Mouse (Mus musculus) limb, embryonic 10.5 days (tissue): ENCODE results near the gene Ptgdr2. TPM values are rescaled to one million over a fixed set of nuclear protein-coding genes. Genes with fewer than 3 reads are reported as not detected.

Experiments
- DNase-seq: peaks from one replicate; pipeline ENCODE4 v3.0.0-alpha.2; 2017; ENCODE audit warnings: low spot score
- H3K27ac ChIP-seq: fragments of 300-500 bp; sonication (generic); 2 replicates; pipeline ENCODE4 v1.5.1; 2016; ENCODE audit warnings: mild to moderate bottlenecking
- H3K27me3 ChIP-seq: fragments of 300-500 bp; sonication (generic); 2 replicates; pipeline ENCODE4 v1.6.1; 2016; ENCODE audit warnings: low read depth, mild to moderate bottlenecking; ENCODE audit not compliant: poor library complexity, severe bottlenecking
- H3K36me3 ChIP-seq: fragments of 300-500 bp; sonication (generic); 2 replicates; pipeline ENCODE4 v1.6.1; 2016; ENCODE audit warnings: mild to moderate bottlenecking, moderate library complexity
- H3K4me1 ChIP-seq: fragments of 300-500 bp; sonication (generic); 2 replicates; pipeline ENCODE4 v1.6.1; 2016
- H3K4me3 ChIP-seq: fragments of 300-500 bp; sonication (generic); 2 replicates; pipeline ENCODE4 v1.5.1; 2016; ENCODE audit warnings: mild to moderate bottlenecking, moderate library complexity
- H3K9me3 ChIP-seq: fragments of 300-500 bp; sonication (generic); replicated peaks from 2 replicates; pipeline ENCODE4 v1.6.1; 2016; ENCODE audit warnings: mild to moderate bottlenecking
- WGBS: fragments of 180-500 bp; shearing (Covaris S2); methylation state at CpG from one replicate; pipeline ENCODE4 v1.1.7; 2016; 5-methylcytosine and 5-hydroxymethylcytosine counted together
- polyA plus RNA-seq: library from polyadenylated mRNA; unstranded; fragments of >200 nt; fragmentation: Nextera tagmentation; extraction: Ambion mirVana; gene quantifications from 2 replicates; pipeline ENCODE4 v1.2.1, GENCODE M21; 2016

Gene Ptgdr2
- polyA plus RNA-seq, 1 experiment from 2014 or later: 0.08 TPM

GRCm38 (mm10) chr19:10968578-10968977 is 31.6 kb downstream of the Ptgdr2 start:
- WGBS: 93% methylated on average over 7 of the region's 7 CpGs
- no peaks in the 10 kb centered on the region for H3K27me3 ChIP-seq

GRCm38 (mm10) chr19:10970457-10970856 is 33.5 kb downstream of the Ptgdr2 start:
- Histone ChIP-seq H3K36me3 (no peaks in the 10 kb centered on the region), H3K4me3 (no peak overlapping the region), H3K9me3 (no peaks in the 10 kb centered on the region), H3K27ac (no peak overlapping the region), H3K4me1 (peaks cover 14% of the 10 kb centered on the region; the same call in 1 of the 2 replicates), H3K27me3 (no peaks in the 10 kb centered on the region)
- 86% methylated on average over 3 of the region's 3 CpGs for WGBS
- DNase-seq: no peak

More at GRCm38 (mm10) chr19:10968578-10968977, 31.6 kb downstream of the Ptgdr2 start:
- Histone ChIP-seq H3K4me1 (peaks cover 5% of the 10 kb centered on the region; the same call in 1 of the 2 replicates), H3K9me3 (no peaks in the 10 kb centered on the region), H3K27ac (no peak overlapping the region), H3K4me3 (no peak overlapping the region), H3K36me3 (no peaks in the 10 kb centered on the region)
- DNase-seq: no peak

GRCm38 (mm10) chr19:10972660-10973059 is 35.7 kb downstream of the Ptgdr2 start:
- no peak overlapping the region for H3K4me3 ChIP-seq
- H3K4me1 ChIP-seq: peaks cover 14% of the 10 kb centered on the region; the same call in 1 of the 2 replicates
- H3K9me3 ChIP-seq: no peaks in the 10 kb centered on the region
- DNase-seq: no peak
- H3K27ac ChIP-seq: no peak overlapping the region
- 72% methylated on average over 3 of the region's 3 CpGs for WGBS
- H3K27me3 ChIP-seq: no peaks in the 10 kb centered on the region
- H3K36me3 ChIP-seq: no peaks in the 10 kb centered on the region

- H3K4me3 ChIP-seq: no peak overlapping the region
- H3K27ac ChIP-seq: no peak overlapping the region
- no peak for DNase-seq
- no peaks in the 10 kb centered on the region for H3K9me3 ChIP-seq
- H3K36me3 ChIP-seq: no peaks in the 10 kb centered on the region
- 27% methylated on average over 2 of the region's 2 CpGs for WGBS
- peaks cover 14% of the 10 kb centered on the region; the same call in 1 of the 2 replicates for H3K4me1 ChIP-seq
- no peaks in the 10 kb centered on the region for H3K27me3 ChIP-seq
Observed at GRCm38 (mm10) chr19:10973187-10973586, 36.2 kb downstream of the Ptgdr2 start.

- Histone ChIP-seq H3K27ac (no peak within 1 kb of the TSS), H3K4me3 (no peak within 1 kb of the TSS), H3K9me3 (no peaks in the 10 kb centered on the region), H3K36me3 (no peaks in the 10 kb centered on the region), H3K4me1 (peaks cover 14% of the 10 kb centered on the region; the same call in 1 of the 2 replicates), H3K27me3 (no peaks in the 10 kb centered on the region)
- DNase-seq: no peak
- 43% methylated on average over 4 of the region's 4 CpGs for whole genome bisulfite sequencing
Observed at GRCm38 (mm10) chr19:10974238-10974865, 37.4 kb downstream of the Ptgdr2 start, which contains the start of gene Ms4a10. Gene Ms4a10 (minus strand): TSS chr19:10974670.

- Histone ChIP-seq H3K4me3 (no peak overlapping the region), H3K9me3 (no peaks in the 10 kb centered on the region), H3K36me3 (no peaks in the 10 kb centered on the region), H3K4me1 (peaks cover 21% of the 10 kb centered on the region; the same call in 1 of the 2 replicates), H3K27me3 (no peaks in the 10 kb centered on the region), H3K27ac (no peak overlapping the region)
- DNase-seq: no peak
- 87% methylated on average over 2 of the region's 2 CpGs for WGBS
Observed at GRCm38 (mm10) chr19:10975187-10975586, 38.2 kb downstream of the Ptgdr2 start.

- Histone ChIP-seq H3K4me1 (peaks cover 21% of the 10 kb centered on the region; the same call in 1 of the 2 replicates), H3K27ac (no peak overlapping the region), H3K27me3 (no peaks in the 10 kb centered on the region), H3K36me3 (no peaks in the 10 kb centered on the region), H3K9me3 (no peaks in the 10 kb centered on the region), H3K4me3 (no peak overlapping the region)
- WGBS: 61% methylated on average over 4 of the region's 4 CpGs
- no peak for DNase-seq
Observed at GRCm38 (mm10) chr19:10976318-10976717, 39.4 kb downstream of the Ptgdr2 start.

- no peaks in the 10 kb centered on the region for H3K27me3 ChIP-seq
- H3K36me3 ChIP-seq: no peaks in the 10 kb centered on the region
- no peaks in the 10 kb centered on the region for H3K9me3 ChIP-seq
- H3K4me1 ChIP-seq: peaks cover 12% of the 10 kb centered on the region
- no peak overlapping the region for H3K4me3 ChIP-seq
- H3K27ac ChIP-seq: no peak overlapping the region
- 12% methylated on average over 18 of the region's 18 CpGs for WGBS
- peak; percentile 77 for DNase-seq
Observed at GRCm38 (mm10) chr19:10979184-10980168, 42.5 kb downstream of the Ptgdr2 start.

- 91% methylated on average over 5 of the region's 5 CpGs for WGBS
- DNase-seq: no peak
- Histone ChIP-seq H3K27ac (no peak overlapping the region), H3K4me3 (no peak overlapping the region), H3K4me1 (peaks cover 9% of the 10 kb centered on the region), H3K36me3 (no peaks in the 10 kb centered on the region), H3K27me3 (no peaks in the 10 kb centered on the region), H3K9me3 (no peaks in the 10 kb centered on the region)
Observed at GRCm38 (mm10) chr19:10980210-10980609, 43.2 kb downstream of the Ptgdr2 start.

GRCm38 (mm10) chr19:10983146-10983545 is 46.2 kb downstream of the Ptgdr2 start:
- H3K4me1 ChIP-seq: peaks cover 9% of the 10 kb centered on the region
- peak; percentile 44 for DNase-seq
- H3K4me3 ChIP-seq: 0 out of 2 replicates have a peak overlapping the region, but pooled peaks have one; percentile 18
- H3K27me3 ChIP-seq: no peaks in the 10 kb centered on the region
- H3K27ac ChIP-seq: no peak overlapping the region
- no peaks in the 10 kb centered on the region for H3K36me3 ChIP-seq
- no peaks in the 10 kb centered on the region for H3K9me3 ChIP-seq
- WGBS: 21% methylated on average over 14 of the region's 14 CpGs

GRCm38 (mm10) chr19:10984551-10984950 is 47.6 kb downstream of the Ptgdr2 start:
- no peak overlapping the region for H3K27ac ChIP-seq
- WGBS: 78% methylated on average over 13 of the region's 13 CpGs
- no peaks in the 10 kb centered on the region for H3K9me3 ChIP-seq
- peaks cover 7% of the 10 kb centered on the region for H3K4me1 ChIP-seq
- H3K36me3 ChIP-seq: no peaks in the 10 kb centered on the region
- no peaks in the 10 kb centered on the region for H3K27me3 ChIP-seq
- DNase-seq: no peak
- H3K4me3 ChIP-seq: no peak overlapping the region

- Histone ChIP-seq H3K27me3 (no peaks in the 10 kb centered on the region), H3K36me3 (no peaks in the 10 kb centered on the region), H3K4me3 (no peak overlapping the region), H3K4me1 (peaks cover 3% of the 10 kb centered on the region; the same call in 1 of the 2 replicates), H3K9me3 (no peaks in the 10 kb centered on the region), H3K27ac (no peak overlapping the region)
- 91% methylated on average over 4 of the region's 4 CpGs for WGBS
- DNase-seq: no peak
Observed at GRCm38 (mm10) chr19:10985889-10986288, 48.9 kb downstream of the Ptgdr2 start.

- Histone ChIP-seq H3K36me3 (no peaks in the 10 kb centered on the region), H3K4me1 (no peaks in the 10 kb centered on the region), H3K9me3 (no peaks in the 10 kb centered on the region), H3K27ac (no peak overlapping the region), H3K4me3 (no peak overlapping the region), H3K27me3 (no peaks in the 10 kb centered on the region)
- DNase-seq: no peak
- 86% methylated on average over 1 of the region's 1 CpGs for WGBS
Observed at GRCm38 (mm10) chr19:10988563-10988962, 51.6 kb downstream of the Ptgdr2 start.
